ENCODE assay signal across 8 mouse cellular contexts in the genomic region with DNA sequence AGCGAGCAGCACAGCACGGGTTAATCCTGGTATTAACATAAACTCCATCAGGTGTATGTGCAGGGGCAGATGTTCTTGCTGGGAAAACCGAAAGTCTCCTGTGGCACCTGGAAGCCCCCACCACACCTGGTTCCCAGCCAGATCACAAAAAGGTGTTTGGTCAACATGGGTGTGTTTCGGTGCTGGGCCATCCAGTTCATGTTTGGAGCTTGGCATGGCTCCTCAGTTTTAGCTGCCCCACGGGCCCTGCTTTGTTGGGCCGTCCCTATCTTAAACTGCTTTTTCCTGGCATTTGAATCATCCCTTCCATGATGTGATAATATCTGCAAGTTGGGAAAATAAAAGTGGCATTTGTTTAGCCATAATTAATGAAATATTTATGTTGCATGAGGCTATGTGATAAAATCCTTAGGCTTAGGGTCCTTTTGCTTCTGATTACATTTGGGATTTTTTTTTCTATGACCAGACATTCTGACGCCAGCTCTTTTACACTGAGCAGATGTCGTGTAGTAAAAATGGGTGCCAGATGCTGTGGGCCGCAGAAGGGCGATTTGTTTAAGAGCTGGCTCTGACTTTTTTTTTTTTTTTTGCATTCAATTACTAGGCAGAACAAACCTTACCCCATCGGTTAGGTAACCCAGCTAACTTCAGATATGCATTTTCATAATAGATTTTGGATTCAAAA. TPM values are rescaled to one million over a fixed set of nuclear protein-coding genes. Genes with fewer than 3 reads are reported as not detected.
DNase-seq lines count a peak whose midpoint lies in the region; ATAC-seq and TF ChIP-seq lines count a peak whose summit lies in the region.

No protein-coding gene starts in this region.

- peak overlapping the region; percentile 67; the same call in 1 of the 2 replicates for H3K27ac ChIP-seq in kidney, embryonic 14.5 days (ENCODE audit: low read depth, low read length)
- H3K27ac ChIP-seq in limb, embryonic 12.5 days = peak overlapping the region; percentile 88
- no peak overlapping the region for H3K27ac ChIP-seq in midbrain, postnatal 0 days (ENCODE audit: low read depth, low read length)

- H3K27me3 ChIP-seq in kidney, embryonic 14.5 days (ENCODE audit: control insufficient read depth, insufficient read depth, low read length) = no peaks in the 10 kb centered on the region
- H3K27me3 ChIP-seq in limb, embryonic 12.5 days = no peaks in the 10 kb centered on the region
- no peaks in the 10 kb centered on the region for H3K27me3 ChIP-seq in midbrain, postnatal 0 days (ENCODE audit: insufficient read depth, low read length)

- H3K36me3 ChIP-seq in kidney, embryonic 14.5 days (ENCODE audit: control insufficient read depth, insufficient read depth, low read length) = no peaks in the 10 kb centered on the region
- no peaks in the 10 kb centered on the region for H3K36me3 ChIP-seq in limb, embryonic 12.5 days
- H3K36me3 ChIP-seq in midbrain, postnatal 0 days (ENCODE audit: insufficient read depth, low read length) = no peaks in the 10 kb centered on the region

- no peak for DNase-seq in kidney, postnatal 36 days
- peak; percentile 50 for DNase-seq in fat pad, adult 2 months (ENCODE audit: extremely low read depth, low read depth, low spot score)
- DNase-seq in midbrain, postnatal 0 days (ENCODE audit: low spot score) = peak; percentile 33
- DNase-seq in layer of hippocampus, postnatal 14 days (ENCODE audit: low spot score in 2 of 2) = no peak
- DNase-seq in right cerebral cortex, postnatal 36 days (ENCODE audit: low spot score in 2 of 2) = no peak
- DNase-seq in gastrocnemius, adult 18-20 months (ENCODE audit: low spot score) = no peak

- WGBS in kidney, embryonic 14.5 days = 34% methylated on average over 11 of the region's 11 CpGs
- WGBS in limb, embryonic 12.5 days = 5% methylated on average over 11 of the region's 11 CpGs
- WGBS in midbrain, postnatal 0 days = 27% methylated on average over 11 of the region's 11 CpGs

- H3K4me3 ChIP-seq in kidney, embryonic 14.5 days (ENCODE audit: low read length) = no peak overlapping the region
- no peak overlapping the region for H3K4me3 ChIP-seq in limb, embryonic 12.5 days (replicated peaks)
- no peak overlapping the region for H3K4me3 ChIP-seq in midbrain, postnatal 0 days (ENCODE audit: low read depth, low read length)

- H3K4me1 ChIP-seq in kidney, embryonic 14.5 days (ENCODE audit: control insufficient read depth, insufficient read depth, low read length) = peaks cover 26% of the 10 kb centered on the region
- peaks cover 55% of the 10 kb centered on the region for H3K4me1 ChIP-seq in limb, embryonic 12.5 days (replicated peaks)
- H3K4me1 ChIP-seq in midbrain, postnatal 0 days (ENCODE audit: insufficient read depth, low read length) = peaks cover 6% of the 10 kb centered on the region; the same call in 1 of the 2 replicates

- ATAC-seq in kidney, embryonic 14.5 days (ENCODE audit: low FRiP score, low TSS enrichment) = 0 out of 2 replicates have a peak, but pooled peaks have one; percentile 7
- peak; percentile 67; the same call in 1 of the 2 replicates for ATAC-seq in limb, embryonic 12.5 days (ENCODE audit: insufficient number of reproducible peaks, insufficient read depth, low FRiP score, low TSS enrichment, low read depth)
- ATAC-seq in midbrain, postnatal 0 days (ENCODE audit: low FRiP score) = no peak

- no peaks in the 10 kb centered on the region for H3K9me3 ChIP-seq in kidney, embryonic 14.5 days (ENCODE audit: control insufficient read depth, low read length)
- no peaks in the 10 kb centered on the region for H3K9me3 ChIP-seq in limb, embryonic 12.5 days
- no peaks in the 10 kb centered on the region for H3K9me3 ChIP-seq in midbrain, postnatal 0 days (ENCODE audit: low read length)

- no peak for TF ChIP-seq CTCF in midbrain, postnatal 0 days (IDR thresholded peaks at IDR 0.05)

- H3K9ac ChIP-seq in kidney, embryonic 14.5 days (ENCODE audit: low read depth, low read length) = peak overlapping the region; percentile 18; the same call in 1 of the 2 replicates
- H3K9ac ChIP-seq in limb, embryonic 12.5 days (replicated peaks) = no peak overlapping the region
- H3K9ac ChIP-seq in midbrain, postnatal 0 days (replicated peaks; ENCODE audit: low read length, poor library complexity, severe bottlenecking) = no peak overlapping the region

- no peak overlapping the region; the same call in 1 of the 2 replicates for H3K4me2 ChIP-seq in kidney, embryonic 14.5 days (replicated peaks; ENCODE audit: low read depth, low read length)
- peak overlapping the region; percentile 42 for H3K4me2 ChIP-seq in limb, embryonic 12.5 days
- H3K4me2 ChIP-seq in midbrain, postnatal 0 days (ENCODE audit: low read depth, low read length, poor library complexity, severe bottlenecking) = no peak overlapping the region

RNA-seq across cellular contexts. Expression of a gene that starts 36.9 kb away (rescaled TPM):
- polyA plus RNA-seq in kidney, embryonic 14.5 days (2014; fragmentation: Nextera tagmentation; extraction: Ambion mirVana) = 53.4 and 92.8 TPM in 2 replicates
- 82.7 and 92.5 TPM in 2 replicates for polyA plus RNA-seq in limb, embryonic 12.5 days (2016; fragmentation: Nextera tagmentation; extraction: Ambion mirVana)
- 23.2 and 25.8 TPM in 2 replicates for total RNA-seq in midbrain, postnatal 0 days (2014; rRNA removed)
- polyA plus RNA-seq in midbrain, postnatal 0 days (2015; fragmentation: Nextera tagmentation; extraction: Ambion mirVana) = 22.9 and 23.3 TPM in 2 replicates
- total RNA-seq in layer of hippocampus, postnatal 14 days (2021) = 10 to 100 TPM; 60.7 to 63.9 TPM
- 10 to 100 TPM; 10.1 to 13.3 TPM for total RNA-seq in gastrocnemius, adult 18-20 months (2021)

Comparison
In these comparisons a context has a peak if more than half of its experiments do, and no peak if none do; other contexts are left out.
1. DNase-seq: peak in fat pad, adult 2 months (single experiment) and midbrain, postnatal 0 days (single experiment); none in kidney, postnatal 36 days (0 of 2), layer of hippocampus, postnatal 14 days (0 of 2), right cerebral cortex, postnatal 36 days (0 of 2) and gastrocnemius, adult 18-20 months (single experiment).